Mouse (Mus musculus) CD4-positive helper T cell, adult 2 months (primary cell): ENCODE measurements at regions not wholly inside any gene's neighbourhood (a gene's known extent, or its start where the extent isn't known, plus 50 kb on each side); places are given as distances from the start of the nearest gene placed in this dataset.

Experiments used
- DNase-seq: peaks from one replicate; pipeline ENCODE4 v3.0.0-alpha.2; 2012; ENCODE audit warnings: low read depth, missing footprints, low spot score

- no peak for DNase-seq
Measured at GRCm38 (mm10) chr10:56453578-56454069, 76.5 kb downstream of the Gja1 start.

- no peak for DNase-seq
Measured at GRCm38 (mm10) chr10:56455867-56456468, 78.8 kb downstream of the Gja1 start.

- DNase-seq = no peak
Measured at GRCm38 (mm10) chr10:56468537-56468936, 91.4 kb downstream of the Gja1 start.

GRCm38 (mm10) chr10:56468993-56469712 is 92.0 kb downstream of the Gja1 start:
- no peak for DNase-seq

- no peak for DNase-seq
Measured at GRCm38 (mm10) chr10:56469895-56470294, 92.8 kb downstream of the Gja1 start.

- DNase-seq = no peak
Measured at GRCm38 (mm10) chr10:56474951-56475350, 97.8 kb downstream of the Gja1 start.

- no peak for DNase-seq
Measured at GRCm38 (mm10) chr10:56482156-56482716, 105.1 kb downstream of the Gja1 start.

GRCm38 (mm10) chr10:56484931-56485330 is 107.8 kb downstream of the Gja1 start:
- no peak for DNase-seq

GRCm38 (mm10) chr10:56485746-56486145 is 108.6 kb downstream of the Gja1 start:
- DNase-seq = no peak

GRCm38 (mm10) chr10:56486584-56486983 is 109.5 kb downstream of the Gja1 start:
- DNase-seq = no peak

- DNase-seq = no peak
Measured at GRCm38 (mm10) chr10:56493461-56493860, 116.3 kb downstream of the Gja1 start.

GRCm38 (mm10) chr10:56495352-56495751 is 118.2 kb downstream of the Gja1 start:
- DNase-seq = no peak

- no peak for DNase-seq
Measured at GRCm38 (mm10) chr10:56519041-56519440, 141.9 kb downstream of the Gja1 start.

- no peak for DNase-seq
Measured at GRCm38 (mm10) chr10:56525791-56526190, 148.7 kb downstream of the Gja1 start.

GRCm38 (mm10) chr10:56537091-56537490 is 160.0 kb downstream of the Gja1 start:
- no peak for DNase-seq

GRCm38 (mm10) chr10:56539827-56540511 is 162.8 kb downstream of the Gja1 start:
- no peak for DNase-seq

GRCm38 (mm10) chr10:56542106-56542505 is 165.0 kb downstream of the Gja1 start:
- no peak for DNase-seq

GRCm38 (mm10) chr10:56545989-56546388 is 168.9 kb downstream of the Gja1 start:
- no peak for DNase-seq

GRCm38 (mm10) chr10:56546824-56547223 is 169.7 kb downstream of the Gja1 start:
- DNase-seq = no peak

GRCm38 (mm10) chr10:56547825-56548224 is 170.7 kb downstream of the Gja1 start:
- DNase-seq = no peak

GRCm38 (mm10) chr10:56566836-56567442 is 189.8 kb downstream of the Gja1 start:
- DNase-seq = no peak

- DNase-seq = no peak
Measured at GRCm38 (mm10) chr10:56582065-56582464, 204.9 kb downstream of the Gja1 start.
